Mouse (Mus musculus): ENCODE results near the gene Cs.

DNA sequence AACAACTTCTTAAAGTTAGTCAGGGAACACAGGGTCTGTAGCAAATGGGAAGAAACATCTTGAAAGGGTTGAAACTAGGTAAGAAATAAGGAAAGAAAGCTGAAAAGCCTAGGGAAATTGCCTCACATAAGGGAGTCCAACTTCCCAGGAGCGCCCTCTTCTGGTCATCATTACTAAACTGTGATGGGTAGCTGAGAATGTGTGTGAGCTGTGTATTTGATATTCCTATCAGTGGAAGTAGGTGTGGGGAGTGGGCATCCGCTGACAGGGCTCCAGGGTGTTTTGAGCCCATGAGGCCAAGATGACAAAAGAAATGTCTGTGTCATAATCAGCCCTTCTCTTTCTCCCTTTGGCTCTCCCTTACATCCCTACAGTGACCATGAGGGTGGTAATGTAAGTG is 21.3 kb downstream of the Cs start:
- no peak for TF ChIP-seq SIN3A (IDR thresholded peaks at IDR 0.05; ENCODE audit: low read length)
- TF ChIP-seq HCFC1 (IDR thresholded peaks at IDR 0.05; ENCODE audit: low read depth, low read length): no peak
